Mouse (Mus musculus): ENCODE data around the gene Zfp11. TPM values are rescaled to one million over a fixed set of nuclear protein-coding genes. Genes with fewer than 3 reads are reported as not detected.

The Zfp11 gene
- polyA plus RNA-seq, 1 experiment from 2014 or later, result 5.0 TPM

Other genes with a start within 250 kb of the Zfp11 start
- gene Sfswap, start 168.9 kb downstream of the Zfp11 start, polyA plus RNA-seq (2015; fragmentation: Nextera tagmentation; extraction: Ambion mirVana), result 37.8 and 41.0 TPM in 2 replicates
- gene Mmp17, start 85.9 kb downstream of the Zfp11 start, polyA plus RNA-seq (2015; fragmentation: Nextera tagmentation; extraction: Ambion mirVana), result 1.4 and 1.5 TPM in 2 replicates
- not detected in 2 replicates for gene Sept14, start 38.4 kb upstream of the Zfp11 start, polyA plus RNA-seq (2015; fragmentation: Nextera tagmentation; extraction: Ambion mirVana)
- 179 and 184 TPM in 2 replicates for gene Mrps17, start 45.4 kb upstream of the Zfp11 start, polyA plus RNA-seq (2015; fragmentation: Nextera tagmentation; extraction: Ambion mirVana)
- gene Nipsnap2, start 55.0 kb upstream of the Zfp11 start, polyA plus RNA-seq (2015; fragmentation: Nextera tagmentation; extraction: Ambion mirVana), result 109 and 131 TPM in 2 replicates
- gene Psph, start 117.3 kb upstream of the Zfp11 start, polyA plus RNA-seq (2015; fragmentation: Nextera tagmentation; extraction: Ambion mirVana), result 35.5 and 38.1 TPM in 2 replicates
- 62.1 and 76.1 TPM in 2 replicates for gene Sumf2, start 176.9 kb upstream of the Zfp11 start, polyA plus RNA-seq (2015; fragmentation: Nextera tagmentation; extraction: Ambion mirVana)
- 814 and 824 TPM in 2 replicates for gene Chchd2, start 217.4 kb upstream of the Zfp11 start, polyA plus RNA-seq (2015; fragmentation: Nextera tagmentation; extraction: Ambion mirVana)
- 6.2 and 7.4 TPM in 2 replicates for gene Zbed5, start 225.6 kb upstream of the Zfp11 start, polyA plus RNA-seq (2015; fragmentation: Nextera tagmentation; extraction: Ambion mirVana)
- gene Phkg1, start 228.4 kb upstream of the Zfp11 start, polyA plus RNA-seq (2015; fragmentation: Nextera tagmentation; extraction: Ambion mirVana), result 0.32 and 1.7 TPM in 2 replicates
- 3.1 and 3.6 TPM in 2 replicates for gene Nupr1l, start 238.4 kb upstream of the Zfp11 start, polyA plus RNA-seq (2015; fragmentation: Nextera tagmentation; extraction: Ambion mirVana)